Mouse (Mus musculus) lung, postnatal 10 days (tissue): ENCODE data around the gene Tctn1.

Source experiments
- DNase-seq: peaks from one replicate; pipeline ENCODE4 v3.0.0; 2021

The Tctn1 gene

DNA sequence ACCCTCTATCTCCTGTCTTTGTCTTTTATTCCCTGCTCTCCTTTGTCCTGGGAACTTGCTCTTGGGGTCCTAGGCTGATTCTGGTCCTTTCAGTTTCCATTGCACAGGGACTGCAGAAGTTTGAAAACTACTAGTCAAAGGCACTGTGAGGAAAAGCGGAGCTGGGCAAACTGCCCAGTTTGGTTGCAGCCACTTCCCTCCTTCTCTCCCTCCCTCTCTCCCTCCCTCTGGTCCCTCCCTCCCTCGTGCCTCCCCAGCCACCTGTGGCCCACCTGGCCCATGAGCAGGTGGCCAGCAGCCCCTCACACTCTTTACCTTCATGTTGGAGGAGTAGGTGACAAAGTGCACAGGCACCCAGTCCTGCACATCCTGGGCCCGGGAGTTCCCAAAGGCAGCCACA lies 19.1 kb downstream of the Tctn1 start:
- no peak for DNase-seq

DNA sequence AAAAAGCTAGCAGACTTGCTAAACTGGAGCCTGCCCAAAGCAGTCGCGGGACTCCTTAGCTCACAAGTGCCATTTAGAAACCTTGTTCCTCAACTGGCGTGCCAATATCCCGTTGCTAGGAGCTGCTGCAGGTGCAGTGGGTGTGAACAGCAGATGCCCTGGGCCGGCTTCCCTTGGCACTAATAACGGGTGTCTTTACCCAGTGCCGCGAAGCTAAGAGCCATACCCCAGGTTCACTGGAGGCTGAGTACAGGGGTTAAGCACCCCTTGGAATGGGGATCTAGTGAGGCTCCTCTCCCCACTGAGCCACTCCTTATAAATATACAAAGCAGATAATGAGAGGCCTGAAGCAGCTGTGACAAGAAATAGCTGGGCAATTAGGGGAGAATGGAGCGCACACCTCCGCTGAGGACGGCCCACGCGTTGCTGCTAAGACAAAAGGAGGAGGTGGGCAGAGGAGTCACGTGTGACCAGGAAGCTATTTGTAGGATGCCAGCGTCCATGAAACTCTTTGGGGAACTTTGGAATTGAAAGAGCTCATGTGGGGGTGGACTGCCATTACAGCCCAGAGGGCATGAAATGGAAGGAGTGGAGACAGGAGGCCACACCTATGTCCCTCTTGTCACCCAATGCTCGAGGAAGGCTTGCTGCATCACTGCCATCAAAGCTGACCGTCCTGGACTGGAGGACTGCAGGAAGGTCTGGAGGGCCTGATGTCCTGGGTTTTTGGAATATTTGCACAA lies 20.3 kb downstream of the Tctn1 start:
- no peak for DNase-seq

DNA sequence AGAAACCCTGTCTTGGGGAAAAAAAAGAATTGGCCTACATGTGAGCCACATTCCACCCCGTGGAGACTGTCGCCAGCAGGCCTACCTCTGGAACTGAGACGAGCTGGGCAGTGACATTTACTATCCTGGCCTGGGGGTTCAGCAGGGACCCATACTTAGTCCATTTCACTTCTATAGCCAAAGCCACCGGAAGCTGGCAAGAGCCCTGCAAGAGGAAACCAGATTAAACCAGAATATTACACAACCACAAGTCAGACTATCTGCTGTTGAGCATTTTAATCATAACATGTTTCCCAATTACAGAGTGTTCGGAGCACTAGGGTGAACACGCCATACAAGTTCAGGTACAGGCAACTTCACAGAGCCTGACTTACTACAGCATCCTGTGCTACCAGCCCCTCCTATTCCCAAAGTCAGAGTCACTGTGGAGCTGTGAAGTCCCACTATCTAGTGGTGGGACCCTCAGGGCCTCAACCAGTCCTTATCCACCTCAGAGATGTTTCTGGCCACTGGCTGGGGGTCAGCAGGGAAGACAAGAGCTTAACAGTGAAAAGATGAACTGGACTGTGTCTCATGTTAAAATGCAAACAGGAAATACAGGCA lies 21.6 kb downstream of the Tctn1 start:
- no peak for DNase-seq

GRCm38 (mm10) chr5:122240989-122241388 lies 23.3 kb downstream of the Tctn1 start:
- DNase-seq, result no peak

GRCm38 (mm10) chr5:122240521-122240920 lies 23.7 kb downstream of the Tctn1 start:
- DNase-seq, result no peak

- DNase-seq, result no peak
Measured at GRCm38 (mm10) chr5:122239618-122240017, 24.6 kb downstream of the Tctn1 start.

DNA sequence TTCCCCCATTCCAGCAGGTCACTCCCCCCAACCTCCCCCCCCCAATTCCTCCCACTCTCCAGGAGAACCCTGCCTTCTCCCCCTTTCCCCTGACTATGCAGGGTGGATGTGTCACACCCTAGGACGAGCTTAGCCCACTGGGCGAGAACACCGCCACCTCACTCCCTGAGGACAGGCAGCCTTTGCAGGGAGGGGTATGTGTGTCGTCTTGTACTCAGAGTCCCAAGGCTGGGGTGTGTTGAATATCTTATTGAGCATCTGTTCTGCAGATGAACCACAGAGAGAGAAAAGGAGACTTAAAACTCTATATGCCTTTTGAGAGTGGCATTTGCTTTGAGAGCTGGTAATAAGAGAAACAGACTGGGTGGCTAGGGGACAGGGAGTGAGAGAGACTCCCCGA lies 27.1 kb downstream of the Tctn1 start:
- DNase-seq, result no peak

DNA sequence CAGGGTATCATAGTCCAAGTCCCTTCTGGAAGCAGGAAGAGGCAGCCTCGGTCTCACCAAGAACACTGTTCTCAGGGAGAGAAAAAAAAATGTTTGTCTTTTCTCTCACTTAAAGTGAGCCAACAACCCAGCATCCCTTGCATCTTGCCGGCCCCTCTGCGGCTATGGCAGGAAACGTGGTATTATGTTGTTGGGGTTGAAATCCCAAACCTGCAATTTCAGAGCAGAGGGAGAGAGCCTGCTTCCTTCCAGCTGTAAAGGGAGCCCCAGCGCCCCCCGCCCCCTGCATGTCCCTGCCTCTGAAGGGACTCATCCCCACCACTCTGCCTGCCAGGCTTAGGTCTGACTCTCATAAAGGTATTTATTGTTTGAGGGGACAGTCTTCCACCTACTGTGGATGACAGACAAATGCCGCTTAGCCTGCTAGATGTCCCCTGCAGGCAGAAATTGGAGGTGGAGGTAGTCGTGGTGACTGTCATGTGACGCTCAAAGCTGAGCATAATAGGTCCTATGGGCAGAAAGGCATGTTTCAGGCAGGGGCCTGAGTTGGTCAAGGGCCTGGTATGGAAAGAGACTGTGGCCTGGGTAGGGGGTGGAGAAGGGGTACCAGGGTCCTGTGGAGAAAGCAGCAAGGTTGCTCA lies 28.9 kb downstream of the Tctn1 start:
- peak; percentile 27 for DNase-seq

DNA sequence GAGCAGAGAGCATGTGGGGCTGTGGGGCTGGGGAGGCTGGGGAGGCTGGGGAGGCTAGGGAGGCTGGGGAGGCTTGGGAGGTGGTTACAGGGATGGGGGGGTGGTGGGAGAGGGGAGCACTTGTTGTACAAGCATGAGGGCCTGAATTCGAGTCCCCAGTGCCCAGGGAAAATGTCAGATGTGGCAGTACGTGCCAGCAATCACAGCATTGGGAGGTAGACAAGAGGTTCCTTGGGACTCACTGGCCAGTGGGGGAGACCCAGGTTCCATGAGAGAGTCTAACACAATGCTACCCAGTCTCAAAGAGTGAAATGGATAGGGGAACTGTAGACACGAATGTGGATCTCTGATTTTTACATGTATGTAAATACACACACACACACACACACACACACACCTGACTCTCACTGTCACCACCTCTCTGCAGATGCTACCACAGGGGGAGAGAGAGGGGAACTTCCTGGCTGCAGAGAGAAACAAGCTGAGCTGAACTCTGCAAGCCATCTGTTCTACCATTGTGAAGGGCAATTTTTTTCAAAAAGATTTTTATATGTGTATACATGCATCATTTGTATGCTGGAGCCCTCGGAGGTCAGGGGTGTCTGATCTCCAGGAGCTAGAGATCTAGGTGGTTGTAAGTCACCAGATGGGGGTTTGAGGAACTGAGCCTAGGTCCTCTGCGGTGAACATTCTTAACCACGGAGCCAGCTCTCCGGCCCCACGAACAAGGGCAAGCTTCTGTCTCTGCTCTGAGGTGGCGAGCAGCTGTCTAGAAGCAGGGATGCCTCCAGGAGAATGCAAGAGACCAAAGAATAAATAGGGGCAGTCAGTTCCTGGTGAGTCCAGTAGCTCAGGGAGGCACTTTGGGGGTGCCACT lies 29.7 kb downstream of the Tctn1 start:
- DNase-seq, result no peak

DNA sequence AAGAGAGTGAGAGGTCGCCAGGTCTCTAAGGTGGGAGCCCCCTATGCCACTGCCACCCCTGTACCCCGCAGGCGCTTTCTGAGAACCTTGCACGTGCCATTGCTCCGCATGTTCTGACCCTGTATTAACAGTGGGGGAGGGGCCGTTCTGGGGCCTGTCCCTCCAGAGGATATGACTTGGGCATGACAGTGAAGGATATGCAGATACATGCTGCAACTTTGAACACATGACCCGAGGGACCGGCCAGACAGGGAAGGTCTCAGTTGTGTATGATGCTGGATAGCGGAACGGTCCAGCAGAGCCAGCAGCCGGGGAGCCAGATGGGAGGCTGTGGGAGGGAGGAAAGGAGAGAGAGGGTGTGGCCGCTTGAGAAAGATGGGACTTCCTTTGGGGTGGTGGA lies 30.6 kb downstream of the Tctn1 start:
- DNase-seq, result peak; percentile 31

DNA sequence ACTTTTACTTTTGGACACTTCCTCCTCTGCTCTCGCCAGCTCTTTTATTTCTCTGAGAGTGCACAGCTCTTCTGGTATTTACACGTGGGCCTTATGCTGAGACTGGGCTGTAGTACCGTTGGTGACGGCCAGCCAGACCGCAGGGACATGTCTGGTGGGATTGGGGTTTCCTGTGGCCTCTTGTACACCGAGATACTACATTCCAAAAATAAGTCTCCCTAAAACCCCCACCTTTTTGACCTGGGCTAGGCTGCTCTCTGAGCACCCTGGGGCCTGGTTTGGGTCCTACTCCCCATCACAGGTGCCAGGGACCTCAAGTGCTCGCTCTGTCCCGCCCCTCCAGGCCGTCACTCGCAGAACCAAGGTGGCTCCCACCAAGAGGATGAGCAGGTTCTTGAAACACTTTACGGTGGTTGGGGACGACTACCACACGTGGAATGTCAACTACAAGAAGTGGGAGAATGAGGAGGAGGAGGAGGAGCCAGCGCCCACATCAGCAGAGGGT lies 31.1 kb downstream of the Tctn1 start:
- no peak for DNase-seq

- DNase-seq, result no peak
Measured at GRCm38 (mm10) chr5:122232004-122232403, 32.3 kb downstream of the Tctn1 start.

DNA sequence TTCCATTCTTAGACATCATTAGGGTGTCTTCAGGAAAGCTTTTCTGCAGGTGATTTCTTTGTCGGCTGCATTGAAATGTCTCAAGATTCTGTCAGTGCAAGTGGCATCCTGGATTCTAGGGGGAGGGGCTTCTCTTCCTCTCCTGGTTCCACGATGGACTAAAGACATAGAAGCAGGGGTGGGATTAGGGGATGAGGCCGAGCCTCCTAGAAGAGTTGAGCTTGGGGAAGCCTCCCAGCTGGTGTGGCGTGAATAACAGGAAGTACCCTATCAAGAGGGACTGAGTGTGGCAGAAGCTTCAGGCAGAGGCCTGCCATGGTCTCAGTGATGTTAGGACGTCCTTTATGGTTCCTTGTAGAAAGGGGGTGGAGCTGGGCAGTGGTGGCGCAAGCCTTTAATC lies 32.8 kb downstream of the Tctn1 start:
- no peak for DNase-seq

- no peak for DNase-seq
Measured at GRCm38 (mm10) chr5:122230816-122231215, 33.4 kb downstream of the Tctn1 start.

DNA sequence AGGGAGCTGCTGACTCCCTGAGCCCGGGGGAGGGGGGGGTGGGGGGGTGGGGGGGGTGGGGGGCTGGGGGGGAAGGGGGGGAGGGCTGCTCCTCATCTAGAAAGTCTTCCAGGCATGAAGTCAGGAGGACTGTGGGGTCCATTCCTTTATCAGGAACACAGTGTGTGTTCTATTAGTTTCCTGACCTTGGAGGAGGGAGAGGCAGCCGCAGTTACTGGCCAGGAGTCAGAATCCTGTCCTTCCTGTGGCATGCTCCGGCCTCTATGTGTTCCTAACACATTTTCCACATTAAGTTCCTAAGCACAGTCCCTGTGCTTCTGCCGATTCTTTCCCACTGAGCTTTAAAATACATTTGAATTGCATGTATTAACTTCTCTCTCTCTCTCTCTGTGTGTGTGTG lies 35.5 kb downstream of the Tctn1 start:
- DNase-seq, result peak; percentile 41

DNA sequence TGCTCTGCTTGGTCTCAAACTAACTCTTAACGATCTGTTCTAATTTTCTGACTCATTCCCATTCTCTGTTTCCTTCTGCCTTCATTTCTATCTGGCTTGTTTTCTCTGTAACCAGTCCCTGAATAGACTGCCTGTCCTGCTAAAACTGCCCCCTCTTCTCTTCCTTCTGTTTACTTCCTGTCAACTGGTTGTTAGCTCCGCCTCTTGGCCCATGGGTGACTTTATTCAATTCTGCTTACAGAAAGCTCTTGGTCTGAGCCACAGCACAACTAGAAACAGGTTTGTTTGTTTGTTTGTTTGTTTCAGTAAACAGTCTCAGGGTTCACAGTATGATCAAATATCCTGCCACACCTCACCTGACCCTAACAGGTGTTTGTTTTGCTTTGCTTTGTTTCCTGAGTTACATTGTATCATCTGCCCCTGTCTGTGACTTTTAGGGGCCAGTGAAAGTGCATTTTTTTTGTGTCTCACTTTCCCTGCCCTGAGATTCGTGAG lies 35.9 kb downstream of the Tctn1 start:
- peak; percentile 27 for DNase-seq

DNA sequence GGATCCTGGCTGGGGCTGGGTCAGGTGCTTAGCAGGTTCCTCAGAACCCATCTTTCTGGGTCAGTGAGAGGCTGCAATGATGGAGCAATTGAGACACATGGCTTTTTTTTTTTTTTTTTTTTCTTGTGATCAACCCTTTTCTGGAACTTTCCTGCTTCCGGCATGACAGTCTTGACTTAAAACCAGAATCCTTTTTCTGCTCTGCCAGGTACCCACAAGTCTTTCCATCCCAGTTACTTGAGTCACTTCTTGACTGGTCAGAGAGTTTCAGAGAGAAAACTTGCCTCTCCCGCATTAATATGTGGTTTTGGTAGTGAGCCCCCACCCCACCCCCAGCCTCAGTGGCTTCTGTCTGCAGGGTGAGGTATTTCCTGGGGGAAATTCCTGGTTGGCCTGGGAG lies 40.0 kb downstream of the Tctn1 start:
- DNase-seq, result no peak

DNA sequence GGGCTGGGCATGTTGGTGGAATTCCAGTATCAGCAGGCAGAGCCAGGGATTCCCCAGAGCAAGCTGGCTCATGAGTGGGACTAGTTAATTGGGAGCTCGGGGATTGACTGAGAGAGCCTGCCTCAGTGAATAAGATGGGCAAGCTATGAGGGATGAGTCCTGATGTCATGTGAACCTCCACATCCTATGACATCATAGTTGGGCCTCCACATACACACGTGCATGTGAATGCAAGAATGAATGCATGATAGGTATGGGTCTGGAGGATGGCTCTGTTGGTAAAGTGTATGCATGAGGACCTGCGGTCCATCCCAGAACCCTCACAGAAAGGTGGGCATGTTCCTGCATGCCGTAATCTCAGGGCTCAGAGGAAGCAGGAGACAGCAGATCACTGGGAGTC lies 43.2 kb downstream of the Tctn1 start:
- DNase-seq, result no peak

GRCm38 (mm10) chr5:122219655-122220629 lies 44.3 kb downstream of the Tctn1 start:
- peak; percentile 41 for DNase-seq

DNA sequence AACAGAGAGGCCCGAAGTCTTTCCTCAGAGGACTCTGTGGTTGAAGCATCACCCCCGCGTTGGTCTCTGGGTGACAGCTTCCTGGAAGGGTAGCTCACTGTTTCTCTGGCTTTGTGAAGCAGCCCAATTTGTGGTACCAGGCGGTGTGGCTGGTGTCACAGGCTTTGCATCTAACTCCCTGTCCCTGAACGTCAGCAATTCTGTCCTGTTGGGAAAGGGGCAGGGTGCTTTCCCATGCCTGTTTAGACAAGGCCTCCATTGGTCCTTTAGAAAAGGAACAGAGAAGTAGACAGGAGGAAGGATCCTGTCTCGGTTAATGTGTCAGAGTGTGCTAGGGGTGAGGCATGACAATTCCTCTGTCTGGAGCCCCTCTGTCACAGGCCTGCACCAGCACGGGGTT lies 45.3 kb downstream of the Tctn1 start:
- no peak for DNase-seq

DNA sequence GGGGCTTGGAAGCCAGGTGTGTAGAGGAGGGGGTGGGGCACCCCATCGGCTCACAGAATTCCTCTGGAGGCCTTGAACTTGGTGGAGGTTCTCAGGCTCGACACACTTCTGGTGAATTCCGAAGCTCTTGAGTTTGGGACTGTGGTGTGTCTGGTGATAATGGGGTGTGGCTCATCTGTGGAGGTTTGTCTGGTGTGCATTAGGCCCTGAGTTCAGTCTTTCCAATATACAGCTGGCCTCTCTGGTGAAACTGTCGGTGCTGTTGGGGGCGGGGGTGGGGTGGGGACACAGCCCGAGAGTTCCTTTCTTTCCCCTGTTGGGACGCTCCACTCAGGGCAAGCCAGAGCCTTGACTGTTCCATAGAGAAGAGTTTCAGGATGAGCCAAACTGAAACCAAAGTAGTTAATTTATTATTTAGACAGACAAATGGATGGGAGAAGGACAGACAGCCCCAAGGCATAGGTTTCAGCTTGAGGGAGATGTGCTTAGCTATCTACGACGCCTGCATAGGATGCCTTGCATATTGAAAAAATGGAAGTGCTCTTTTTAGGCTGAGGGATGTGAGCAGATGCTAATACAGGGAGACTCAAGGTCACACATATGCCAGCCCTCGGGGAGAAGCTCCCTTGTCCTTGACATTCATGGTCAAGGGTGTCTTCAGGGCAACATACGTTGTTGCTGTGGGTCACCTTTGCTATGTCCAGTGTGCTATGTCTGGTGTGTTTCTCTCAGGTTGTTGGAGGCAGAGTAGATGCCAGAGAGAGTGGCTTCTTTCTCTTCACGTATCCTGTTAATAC lies 46.0 kb downstream of the Tctn1 start:
- no peak for DNase-seq
